Mouse (Mus musculus) layer of hippocampus, adult 8-10 months (tissue): ENCODE data around the gene A1cf. TPM values are rescaled to one million over a fixed set of nuclear protein-coding genes. Genes with fewer than 3 reads are reported as not detected.

Experiments
- DNase-seq, 2 experiments: peaks; one replicate each; pipeline ENCODE4 v3.0.0; 2022; ENCODE audit warnings: low spot score in 2 of 2
- total RNA-seq, 4 experiments: library from RNA; stranded (reverse); gene quantifications; 2 replicates each; pipeline ENCODE4 v1.2.4; 2022

The A1cf gene
- total RNA-seq = not detected

DNA sequence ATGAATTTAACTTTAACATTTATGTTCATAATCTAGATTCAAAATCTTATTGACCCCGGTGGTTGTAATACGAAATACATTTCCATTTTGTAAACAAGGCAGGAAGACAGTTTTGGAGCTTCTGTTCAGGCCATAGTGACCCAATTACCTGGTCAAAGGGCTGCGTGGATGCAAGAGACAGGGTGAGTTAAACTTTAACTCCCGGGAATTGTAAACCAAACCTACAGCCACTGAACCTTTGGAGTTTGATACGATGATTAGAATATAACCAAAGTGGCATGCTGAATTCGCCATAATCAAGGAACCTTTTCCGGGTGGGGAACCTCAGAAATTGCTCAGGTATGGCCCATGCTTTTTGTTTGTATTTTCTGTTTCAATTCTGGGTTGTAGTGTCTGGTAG is at the start of gene A1cf:
A1cf (plus strand) TSS at position 244 of the 400 bp plus-strand sequence.
- DNase-seq = no peak

DNA sequence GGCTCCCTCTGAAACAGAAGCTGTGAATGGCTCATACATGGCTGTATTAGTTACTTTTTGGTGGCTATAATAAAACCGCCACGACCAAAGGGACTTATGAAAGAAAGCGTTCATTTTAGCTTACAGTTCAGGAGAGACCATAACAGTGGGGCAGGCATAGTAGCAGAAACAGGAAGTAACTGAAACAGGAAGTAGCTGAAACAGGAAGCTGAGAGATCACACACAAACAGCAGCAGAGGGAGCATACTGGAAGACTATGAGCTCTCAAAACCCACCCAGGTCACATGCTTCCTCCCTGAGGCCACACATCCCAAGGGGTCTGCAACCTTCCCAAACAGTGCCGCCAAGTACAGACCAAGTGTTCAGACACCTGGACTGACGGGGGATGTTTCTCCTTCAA is 34.3 kb upstream of the A1cf start:
- no peak for DNase-seq

DNA sequence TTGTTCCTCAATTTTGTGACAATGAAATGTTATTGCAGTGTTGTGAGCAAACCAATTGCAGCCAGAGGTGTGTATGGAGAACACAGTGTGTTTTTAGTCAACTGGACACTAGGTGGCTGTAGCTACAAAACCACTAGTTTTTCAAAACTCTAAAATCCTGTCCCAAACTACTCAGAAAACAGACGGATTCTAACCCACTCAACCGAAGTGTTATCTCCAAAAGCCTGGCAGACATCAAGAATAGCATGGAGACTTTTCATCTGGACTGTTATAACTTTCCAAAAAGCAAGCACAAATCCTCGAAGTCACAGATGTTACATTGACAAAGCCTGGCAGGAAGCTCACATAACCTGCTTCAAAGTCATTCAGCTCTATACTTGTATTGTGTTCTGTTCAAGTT is 6.7 kb upstream of the A1cf start:
- peak; percentile 7 to 12 for DNase-seq

DNA sequence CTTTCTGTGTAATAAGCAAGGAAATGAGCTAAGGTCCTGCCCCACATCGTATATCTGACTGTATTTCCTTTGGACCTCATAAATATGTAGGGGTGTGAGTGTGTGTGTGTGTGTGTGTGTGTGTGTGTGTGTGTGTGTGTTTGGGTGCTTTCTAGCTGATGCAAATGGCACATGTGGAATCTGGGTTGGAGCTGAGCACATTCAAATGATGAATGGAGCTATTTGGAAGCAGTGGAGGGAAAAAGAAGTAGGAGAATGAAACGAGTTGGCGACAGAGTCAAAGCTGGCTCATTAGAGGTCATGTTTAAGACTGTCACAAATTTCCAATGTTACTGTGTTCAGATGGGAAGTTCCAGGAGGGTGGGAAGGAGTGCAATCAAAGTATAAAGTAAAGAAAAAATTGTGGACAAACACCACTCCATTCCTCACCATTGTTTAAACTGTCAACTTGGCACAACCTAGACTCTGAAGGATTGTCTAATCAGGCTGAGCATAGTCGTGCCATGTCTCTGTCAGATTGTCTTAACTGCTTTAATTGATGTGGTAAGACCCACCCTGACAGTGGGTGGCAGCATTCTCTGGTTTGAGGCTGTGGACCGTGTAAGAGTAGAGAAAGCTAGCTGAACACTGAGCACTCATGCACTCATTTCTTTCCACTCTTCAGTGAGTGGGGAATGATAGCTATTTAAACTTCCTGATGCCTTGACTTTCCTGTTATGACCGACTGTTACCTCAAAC is 5.9 kb upstream of the A1cf start:
- DNase-seq = no peak

DNA sequence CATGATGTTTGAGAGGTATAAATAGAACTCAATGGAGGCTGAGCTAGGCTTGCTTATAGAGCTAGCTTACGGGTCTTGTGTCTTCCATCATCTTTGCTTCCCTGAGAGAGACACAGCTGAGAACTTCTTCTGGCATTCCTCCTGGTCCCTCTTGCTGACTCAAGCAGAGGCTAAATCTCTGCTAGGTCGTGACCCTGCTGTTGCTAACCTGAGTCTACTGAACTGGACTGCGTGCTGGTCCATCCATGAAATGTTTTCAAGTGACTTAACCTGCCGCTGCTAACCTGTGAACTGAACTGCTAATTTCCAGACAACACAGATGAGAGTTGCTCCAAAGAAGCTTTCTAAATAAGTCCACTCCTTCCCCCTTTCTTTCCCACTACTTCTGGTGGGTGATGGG is 3.1 kb upstream of the A1cf start:
- no peak for DNase-seq

DNA sequence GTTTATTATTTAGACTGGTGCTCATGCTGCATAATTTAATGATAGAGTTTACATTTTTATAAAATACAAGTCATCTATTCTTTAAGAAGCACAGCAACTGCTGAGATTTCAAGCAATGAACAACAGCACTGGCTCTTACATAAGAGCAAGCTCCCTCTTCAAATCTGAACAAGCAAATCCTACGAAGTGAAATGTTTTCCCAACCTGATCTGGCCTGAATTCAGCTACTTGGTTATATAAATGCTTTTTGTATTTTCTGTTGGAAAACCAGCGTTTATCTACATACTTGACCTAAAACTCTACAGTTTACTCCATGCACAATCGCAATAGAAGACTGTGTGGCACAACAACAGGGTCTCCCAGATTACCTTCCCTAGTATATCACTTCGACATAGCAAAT is 488 bp upstream of the A1cf start:
- no peak for DNase-seq

DNA sequence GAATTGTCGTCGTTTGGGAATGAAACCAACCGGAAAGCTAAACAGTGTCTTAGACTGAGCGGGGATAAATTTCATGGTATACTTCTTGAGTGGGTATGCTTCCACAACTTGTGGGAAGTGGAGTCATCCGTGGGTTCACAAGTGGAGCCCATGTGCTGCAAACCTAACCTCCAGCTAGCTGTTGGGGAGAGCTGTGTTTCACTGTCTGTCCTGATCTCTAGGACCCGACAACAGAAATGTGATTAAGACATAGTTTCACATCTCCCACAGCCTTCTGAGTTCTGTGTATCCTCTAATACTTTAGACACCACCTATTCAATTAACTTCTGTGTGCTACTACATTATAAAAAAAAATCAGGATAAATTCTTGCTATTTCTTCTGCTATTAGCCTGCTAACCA is 407 bp downstream of the A1cf start:
- no peak for DNase-seq

DNA sequence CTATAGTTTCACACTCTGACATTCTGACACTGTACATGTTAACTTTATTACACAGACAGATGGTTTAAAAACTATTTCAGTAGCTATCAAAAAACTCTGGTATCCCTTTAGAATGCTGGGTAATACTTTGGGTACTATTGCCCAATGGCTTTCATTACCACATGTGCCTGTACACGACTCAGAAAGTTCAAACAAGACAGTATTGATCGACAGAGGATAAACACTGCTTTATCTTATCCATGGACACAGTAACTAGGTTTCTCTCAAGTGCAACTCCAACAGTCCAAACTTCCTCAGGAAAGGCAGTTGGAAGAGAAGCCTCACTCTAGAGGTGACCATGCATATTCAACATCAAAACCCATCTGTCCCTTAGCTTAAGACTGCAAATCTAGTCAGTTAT is 2.8 kb downstream of the A1cf start:
- DNase-seq = no peak

DNA sequence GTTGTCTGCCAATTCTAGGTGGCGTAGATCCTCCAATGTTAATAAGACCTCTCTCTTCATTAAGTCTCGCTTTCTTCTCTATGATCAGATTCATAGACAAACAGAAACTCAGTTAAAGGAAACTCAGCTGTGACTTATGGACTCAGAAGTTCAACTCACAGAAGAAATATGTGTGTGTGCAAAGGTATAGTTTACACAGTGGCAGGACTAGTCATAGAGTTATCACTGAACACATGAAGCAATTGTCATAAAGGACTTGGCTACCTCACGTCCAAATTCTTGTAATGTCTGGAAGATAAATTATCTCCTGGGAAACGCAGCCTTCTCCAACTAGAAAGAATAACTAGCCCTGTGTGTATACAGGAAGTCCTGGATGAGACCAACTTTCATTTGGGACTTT is 9.4 kb downstream of the A1cf start:
- no peak for DNase-seq

DNA sequence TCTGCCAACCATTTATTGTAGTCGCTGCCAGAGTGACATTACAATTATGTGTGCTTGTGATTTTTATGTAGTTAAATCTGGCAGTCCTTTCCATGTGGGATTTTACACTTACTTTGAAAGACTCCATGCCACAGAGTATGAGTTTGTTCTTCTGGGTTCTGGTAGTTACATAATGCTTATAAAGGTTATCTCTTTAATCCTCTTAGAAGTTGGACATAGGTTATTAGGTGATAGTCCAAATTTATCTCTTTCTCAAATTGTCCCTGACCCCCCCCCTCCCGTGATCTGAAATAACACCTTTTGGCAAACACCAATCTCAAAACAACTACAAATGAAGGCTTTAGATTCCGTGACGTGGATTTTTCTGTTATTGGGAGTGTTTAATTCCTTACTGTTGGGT is 16.0 kb downstream of the A1cf start:
- no peak for DNase-seq

DNA sequence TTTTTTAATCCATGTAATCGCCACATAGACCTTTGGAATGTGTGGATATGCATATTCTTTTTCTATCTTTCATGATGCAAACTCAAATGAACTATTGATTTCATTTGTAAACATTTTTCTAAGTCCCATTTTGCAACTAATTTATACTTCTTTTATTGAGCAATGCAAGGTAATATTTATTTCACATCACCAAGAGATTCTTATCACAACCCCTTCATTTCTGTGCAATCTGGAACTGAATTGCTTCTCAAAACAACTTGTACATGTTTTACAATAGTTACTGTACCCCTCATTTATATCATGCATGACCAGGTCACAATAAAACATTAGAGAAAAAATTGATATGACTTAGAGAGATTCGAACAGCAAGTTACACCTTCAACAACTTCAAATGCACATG is 18.7 kb downstream of the A1cf start:
- DNase-seq = no peak

DNA sequence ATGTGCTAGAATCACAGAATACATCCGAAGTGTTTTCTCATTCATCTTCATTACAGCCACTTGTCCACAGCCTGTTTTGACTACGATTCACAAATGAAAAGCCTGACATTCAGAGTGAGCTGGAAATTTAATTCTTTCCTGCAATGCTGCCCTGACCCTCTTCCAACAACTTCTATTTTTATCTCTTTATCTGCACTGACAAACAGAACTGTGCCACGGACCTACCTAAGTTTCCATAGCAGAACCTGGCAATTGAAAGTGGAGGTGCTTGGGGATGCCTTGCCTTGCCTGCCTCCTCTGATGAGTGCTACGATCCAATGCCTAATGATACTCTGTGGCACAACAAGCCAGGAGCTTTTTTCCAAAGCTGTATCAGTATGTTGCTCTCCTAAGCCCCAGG is 21.4 kb downstream of the A1cf start:
- no peak for DNase-seq

DNA sequence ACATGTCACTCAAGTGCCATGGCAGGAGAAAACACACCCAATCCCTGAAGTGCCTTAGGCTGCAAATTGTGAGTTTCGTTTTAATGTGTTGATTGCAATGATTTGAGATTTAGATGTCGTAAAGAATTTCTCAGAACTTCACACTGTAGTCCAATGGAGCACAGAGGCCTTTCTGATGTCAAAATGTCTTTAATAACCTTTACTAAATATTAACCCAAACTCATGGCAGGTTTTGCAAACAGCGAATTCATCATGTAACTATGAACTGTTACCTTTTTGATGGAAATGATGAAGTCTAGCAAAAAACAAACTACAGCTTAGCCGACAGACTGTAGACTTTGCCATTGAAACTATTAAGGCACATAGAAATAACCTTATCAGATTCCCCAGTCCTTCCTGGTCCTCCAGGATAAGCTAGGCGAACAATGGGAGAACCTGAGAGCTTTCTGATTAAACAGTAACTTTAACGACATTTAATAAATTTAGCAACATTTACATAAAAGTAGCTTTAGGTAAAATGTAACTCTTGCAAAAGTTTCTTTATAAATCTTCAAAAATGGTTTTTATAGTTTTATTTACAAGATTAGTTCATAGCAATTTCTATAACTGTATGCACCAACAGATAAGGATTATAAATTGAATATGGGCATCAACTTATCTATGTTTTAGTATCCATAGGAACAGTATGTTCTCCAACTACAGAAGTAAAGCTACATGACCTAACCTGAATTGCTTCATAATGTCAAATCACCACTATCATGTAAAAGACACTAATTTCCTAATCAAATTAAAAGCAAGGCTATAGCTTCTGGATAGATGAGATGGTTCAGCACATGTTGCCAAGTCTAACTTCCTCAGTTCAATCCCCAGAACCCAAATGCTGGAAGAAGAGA is 22.7 kb downstream of the A1cf start:
- no peak for DNase-seq

DNA sequence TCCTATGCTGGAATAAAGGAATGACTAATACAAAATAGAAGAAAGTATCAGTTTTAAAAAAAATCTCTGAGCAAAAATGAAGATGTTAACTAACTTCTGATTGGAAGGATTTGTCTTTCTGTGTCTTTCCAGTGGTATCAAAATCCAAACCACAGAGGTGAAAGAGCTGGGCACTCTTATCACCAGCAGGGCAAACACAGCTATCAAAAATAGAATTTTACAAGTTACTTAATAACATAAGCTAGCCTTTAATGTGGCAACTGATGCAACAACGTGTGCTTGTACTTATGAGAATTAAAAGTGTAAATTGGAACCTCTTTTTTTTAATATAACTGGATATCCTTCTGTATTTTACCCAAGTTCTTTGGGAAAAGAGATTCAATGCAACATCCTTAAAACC is 27.4 kb downstream of the A1cf start:
- DNase-seq = no peak

DNA sequence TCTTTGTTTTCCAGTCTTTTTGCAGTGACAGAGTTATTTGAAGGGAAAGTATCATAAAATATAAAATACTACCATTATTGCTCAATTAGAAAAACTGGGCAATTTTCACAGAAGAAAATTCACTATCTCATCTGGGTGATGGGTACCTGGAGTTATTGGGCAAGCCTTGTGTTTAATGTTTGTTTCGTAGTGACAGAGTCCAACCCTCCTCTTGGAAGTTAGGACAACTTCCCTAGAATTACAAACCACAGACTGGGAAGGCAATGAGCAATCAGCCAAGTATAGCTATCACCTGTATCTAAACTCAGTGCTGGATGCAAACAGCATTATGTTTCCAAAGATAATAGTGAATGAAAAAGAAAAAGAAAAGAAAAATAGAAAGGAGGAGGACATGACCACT is 28.1 kb downstream of the A1cf start:
- DNase-seq = no peak

DNA sequence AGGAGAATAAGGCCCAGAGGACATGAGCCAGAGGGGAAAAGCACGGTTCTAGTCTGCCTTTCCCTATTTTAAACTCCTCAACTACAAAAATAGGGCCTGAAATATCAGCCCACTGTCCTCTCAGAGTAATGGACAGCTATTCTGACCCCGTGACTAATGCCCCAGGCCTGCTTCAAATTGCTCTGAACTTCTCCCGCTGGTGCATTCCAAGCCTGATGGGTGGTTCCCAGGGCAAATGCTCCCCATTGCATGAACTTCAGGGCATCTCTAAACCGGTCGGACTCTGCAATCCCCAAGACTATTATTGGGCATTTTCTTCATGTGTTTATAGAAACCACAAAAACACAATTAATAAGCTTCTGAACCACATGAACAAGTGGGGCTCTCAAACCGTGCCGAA is 37.1 kb downstream of the A1cf start:
- DNase-seq = no peak

DNA sequence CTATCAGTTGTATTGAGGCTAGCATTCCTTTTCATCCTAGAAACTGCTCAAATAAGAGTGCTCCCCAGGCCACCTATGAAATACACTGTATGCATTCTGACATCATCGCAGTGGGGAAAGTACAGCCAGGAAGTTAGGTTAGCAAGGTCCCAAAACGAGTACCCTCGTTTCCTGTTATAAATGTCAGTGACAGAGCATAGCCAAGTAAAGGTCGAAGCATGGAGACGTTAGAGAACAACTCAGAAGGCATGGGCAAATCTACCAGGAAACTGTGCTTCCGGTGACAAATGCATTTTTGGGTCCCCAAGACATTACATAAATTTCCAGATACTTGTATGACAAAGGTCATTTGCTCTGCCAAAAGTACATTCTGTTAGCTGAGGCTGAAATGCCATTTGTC is 41.9 kb downstream of the A1cf start:
- no peak for DNase-seq

DNA sequence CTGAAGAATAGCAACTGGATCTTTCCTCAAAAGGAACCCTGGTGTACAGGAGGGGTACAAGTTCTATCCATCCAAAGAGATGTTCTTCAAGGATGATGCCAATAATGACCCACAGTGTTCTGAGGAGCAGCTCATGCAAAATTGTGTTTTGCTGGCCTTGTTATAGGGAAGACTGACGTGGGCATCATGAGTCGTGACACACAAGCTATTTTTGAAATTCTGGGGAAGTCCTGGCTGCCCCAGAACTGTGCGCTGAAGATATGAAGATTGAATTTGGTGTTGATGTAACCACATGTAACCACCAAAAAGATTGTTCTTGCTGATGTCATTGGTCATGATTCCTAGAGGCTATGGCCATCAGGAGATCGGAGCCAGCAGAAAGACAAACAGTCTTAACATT is 45.4 kb downstream of the A1cf start:
- no peak for DNase-seq

DNA sequence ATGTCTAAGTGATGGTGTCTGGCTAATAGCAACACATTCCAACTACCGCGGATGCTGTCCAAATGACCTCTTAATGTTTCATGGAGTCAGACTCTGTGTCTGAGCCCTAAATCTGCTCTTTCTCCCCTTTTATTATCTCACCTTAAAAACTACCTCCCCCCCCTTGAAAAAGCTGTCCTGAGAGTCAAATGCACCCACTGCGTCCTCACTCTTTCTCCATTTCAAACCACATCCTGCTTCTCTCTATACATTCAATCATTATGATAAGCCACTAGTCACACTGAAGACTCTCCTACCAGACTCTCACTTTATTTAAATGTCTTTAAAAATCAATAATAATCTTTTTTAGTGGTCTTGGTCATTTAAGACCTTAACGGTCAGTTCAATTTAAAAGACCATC is 51.8 kb downstream of the A1cf start:
- DNase-seq = no peak

DNA sequence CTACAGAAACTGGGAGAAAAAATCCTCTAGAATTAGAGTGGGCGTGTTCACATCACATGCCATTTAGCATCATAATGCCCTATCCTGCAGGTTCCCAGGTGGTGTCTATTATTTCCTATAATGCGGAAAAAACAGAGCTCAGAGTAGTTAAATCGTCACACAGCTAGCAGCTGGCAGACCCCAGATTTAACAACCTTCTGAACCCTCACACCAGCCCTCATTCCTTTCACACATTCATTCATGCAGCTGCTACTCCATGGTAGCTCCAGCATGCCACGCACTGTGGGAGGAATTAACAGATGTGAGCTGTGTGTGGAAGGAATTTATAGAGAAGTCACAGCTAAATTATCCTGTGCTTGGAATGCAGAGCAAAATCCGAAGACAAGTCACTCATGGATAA is 53.3 kb downstream of the A1cf start:
- peak in 1 of 2 experiments; percentile 3 for DNase-seq

DNA sequence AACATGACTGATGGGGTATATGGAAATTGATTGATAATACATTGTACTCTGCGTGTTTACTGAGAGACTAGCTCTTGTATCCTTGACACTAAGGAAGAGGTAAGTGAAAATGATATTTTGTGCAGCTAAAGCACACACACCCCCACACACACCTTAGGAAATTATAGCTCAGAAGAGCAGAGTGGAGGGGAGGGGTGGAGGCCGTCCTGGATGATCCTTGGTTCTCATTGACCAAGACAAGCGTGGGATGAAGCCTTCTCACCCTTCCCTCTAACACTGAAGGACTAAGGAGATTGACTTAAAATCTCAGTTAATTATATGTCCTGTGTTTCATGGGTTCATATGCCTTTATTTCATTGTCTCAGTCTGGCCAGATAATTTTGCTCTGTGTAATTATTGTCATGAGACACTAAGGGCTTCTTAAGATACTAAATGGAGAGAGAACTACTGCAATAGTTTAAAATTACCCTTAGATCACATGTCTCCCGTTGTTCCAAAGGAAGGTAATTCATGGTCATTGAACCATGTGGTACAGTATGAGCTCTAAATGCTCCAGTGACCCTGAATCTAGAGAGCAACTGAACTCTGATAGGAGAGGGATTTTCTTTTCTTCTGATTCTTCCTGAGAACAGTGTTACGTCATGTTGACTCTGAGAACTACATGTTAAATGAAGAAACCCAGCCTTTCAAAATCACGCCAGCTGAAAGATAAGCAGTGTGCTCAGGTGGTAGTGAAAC is 55.2 kb downstream of the A1cf start:
- no peak for DNase-seq

DNA sequence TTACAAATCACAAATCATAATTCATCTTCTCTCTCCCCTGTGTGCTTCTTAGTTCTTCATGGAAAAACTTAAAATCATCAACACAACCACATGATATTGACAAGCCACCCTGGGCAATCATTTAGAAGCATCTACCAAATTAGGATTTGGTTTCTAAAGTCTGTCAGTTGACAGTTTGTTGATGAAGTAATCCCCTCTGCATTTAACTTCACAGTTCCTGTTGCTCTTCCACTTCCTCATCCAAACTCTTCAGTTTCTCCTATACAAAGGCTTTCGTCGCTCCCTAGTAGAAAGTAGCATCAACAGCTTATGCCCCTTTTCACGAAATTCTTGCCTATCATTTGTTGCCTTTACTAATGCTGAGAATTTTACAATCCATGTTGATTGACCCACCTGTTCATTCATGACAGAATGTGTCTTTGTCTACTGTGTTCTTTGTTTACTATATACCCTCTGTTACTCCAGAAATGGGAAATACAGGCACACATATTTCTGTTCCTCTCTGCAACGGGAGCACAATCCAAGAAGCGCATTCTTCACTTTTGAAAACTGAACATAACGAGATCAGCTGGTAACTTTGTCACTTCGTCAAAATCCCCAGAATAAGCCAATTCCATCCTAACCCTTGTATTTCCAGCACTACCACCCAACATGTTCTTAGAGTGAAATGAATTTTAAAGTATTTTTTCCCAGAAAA is 82.4 kb downstream of the A1cf start:
- DNase-seq = no peak
